Mouse (Mus musculus): Measurements from ENCODE around the gene Hoxa4. TPM values are rescaled to one million over a fixed set of nuclear protein-coding genes. Genes with fewer than 3 reads are reported as not detected.

Gene Hoxa4
- polyA plus RNA-seq, 1 experiment from 2014 or later, result not detected

GRCm38 (mm10) chr6:52164051-52164625 is 27.4 kb downstream of the Hoxa4 start:
- DNase-seq (ENCODE audit: low spot score), result peak; percentile 72
- Histone ChIP-seq H3K4me1 (replicated peaks; ENCODE audit: control insufficient read depth, insufficient read depth, low read length) (peaks cover 2% of the 10 kb centered on the region; the same call in 1 of the 2 replicates), H3K36me3 (ENCODE audit: control insufficient read depth, insufficient read depth, low read length) (no peaks in the 10 kb centered on the region), H3K27me3 (ENCODE audit: control insufficient read depth, insufficient read depth, low read length) (peaks cover 95% of the 10 kb centered on the region), H3K27ac (ENCODE audit: low read depth, low read length) (no peak overlapping the region), H3K9ac (ENCODE audit: low read length) (no peak overlapping the region), H3K4me2 (ENCODE audit: low read depth, low read length, severe bottlenecking) (no peak overlapping the region), H3K4me3 (ENCODE audit: low read depth, low read length) (no peak overlapping the region), H3K9me3 (ENCODE audit: control insufficient read depth, low read length) (no peaks in the 10 kb centered on the region)
- ATAC-seq (replicated peaks; ENCODE audit: low FRiP score), result no peak
- WGBS, result under 1% methylated on average over 39 of the region's 39 CpGs

- Histone ChIP-seq H3K4me3 (ENCODE audit: low read depth, low read length) (no peak overlapping the region), H3K27ac (ENCODE audit: low read depth, low read length) (no peak overlapping the region), H3K9me3 (ENCODE audit: control insufficient read depth, low read length) (no peaks in the 10 kb centered on the region), H3K27me3 (ENCODE audit: control insufficient read depth, insufficient read depth, low read length) (peaks cover 96% of the 10 kb centered on the region), H3K4me1 (replicated peaks; ENCODE audit: control insufficient read depth, insufficient read depth, low read length) (peaks cover 8% of the 10 kb centered on the region), H3K9ac (ENCODE audit: low read length) (no peak overlapping the region), H3K4me2 (ENCODE audit: low read depth, low read length, severe bottlenecking) (no peak overlapping the region), H3K36me3 (ENCODE audit: control insufficient read depth, insufficient read depth, low read length) (no peaks in the 10 kb centered on the region)
- 1% methylated on average over 17 of the region's 17 CpGs for WGBS
- no peak for ATAC-seq (replicated peaks; ENCODE audit: low FRiP score)
- DNase-seq (ENCODE audit: low spot score), result peak; percentile 65
Observed at GRCm38 (mm10) chr6:52163366-52164031, 28.1 kb downstream of the Hoxa4 start.

GRCm38 (mm10) chr6:52162611-52163365 is 28.8 kb downstream of the Hoxa4 start:
- Histone ChIP-seq H3K4me1 (replicated peaks; ENCODE audit: control insufficient read depth, insufficient read depth, low read length) (peaks cover 9% of the 10 kb centered on the region), H3K4me2 (ENCODE audit: low read depth, low read length, severe bottlenecking) (no peak overlapping the region), H3K27me3 (ENCODE audit: control insufficient read depth, insufficient read depth, low read length) (peaks cover 96% of the 10 kb centered on the region), H3K9me3 (ENCODE audit: control insufficient read depth, low read length) (no peaks in the 10 kb centered on the region), H3K36me3 (ENCODE audit: control insufficient read depth, insufficient read depth, low read length) (no peaks in the 10 kb centered on the region), H3K9ac (ENCODE audit: low read length) (no peak overlapping the region), H3K4me3 (ENCODE audit: low read depth, low read length) (no peak overlapping the region), H3K27ac (ENCODE audit: low read depth, low read length) (no peak overlapping the region)
- ATAC-seq (replicated peaks; ENCODE audit: low FRiP score) (no peak), DNase-seq (ENCODE audit: low spot score) (peak; percentile 60)
- whole genome bisulfite sequencing, result under 1% methylated on average over 14 of the region's 14 CpGs

GRCm38 (mm10) chr6:52162093-52162380 is 29.5 kb downstream of the Hoxa4 start:
- H3K27ac ChIP-seq (ENCODE audit: low read depth, low read length), result no peak overlapping the region
- no peak overlapping the region for H3K4me3 ChIP-seq (ENCODE audit: low read depth, low read length)
- no peak overlapping the region for H3K9ac ChIP-seq (ENCODE audit: low read length)
- peaks cover 96% of the 10 kb centered on the region for H3K27me3 ChIP-seq (ENCODE audit: control insufficient read depth, insufficient read depth, low read length)
- DNase-seq (ENCODE audit: low spot score) (no peak), ATAC-seq (replicated peaks; ENCODE audit: low FRiP score) (no peak)
- H3K9me3 ChIP-seq (ENCODE audit: control insufficient read depth, low read length), result no peaks in the 10 kb centered on the region
- peaks cover 9% of the 10 kb centered on the region for H3K4me1 ChIP-seq (replicated peaks; ENCODE audit: control insufficient read depth, insufficient read depth, low read length)
- H3K36me3 ChIP-seq (ENCODE audit: control insufficient read depth, insufficient read depth, low read length), result no peaks in the 10 kb centered on the region
- H3K4me2 ChIP-seq (ENCODE audit: low read depth, low read length, severe bottlenecking), result no peak overlapping the region
- WGBS, result 0% methylated on average over 1 of the region's 1 CpGs

- Histone ChIP-seq H3K9me3 (ENCODE audit: control insufficient read depth, low read length) (no peaks in the 10 kb centered on the region), H3K9ac (ENCODE audit: low read length) (no peak overlapping the region), H3K27me3 (ENCODE audit: control insufficient read depth, insufficient read depth, low read length) (peaks cover 96% of the 10 kb centered on the region), H3K36me3 (ENCODE audit: control insufficient read depth, insufficient read depth, low read length) (no peaks in the 10 kb centered on the region), H3K4me1 (replicated peaks; ENCODE audit: control insufficient read depth, insufficient read depth, low read length) (peaks cover 9% of the 10 kb centered on the region), H3K4me3 (ENCODE audit: low read depth, low read length) (no peak overlapping the region), H3K27ac (ENCODE audit: low read depth, low read length) (no peak overlapping the region), H3K4me2 (ENCODE audit: low read depth, low read length, severe bottlenecking) (no peak overlapping the region)
- WGBS, result 1% methylated on average over 8 of the region's 8 CpGs
- ATAC-seq (replicated peaks; ENCODE audit: low FRiP score), result no peak
- peak; percentile 52 for DNase-seq (ENCODE audit: low spot score)
Observed at GRCm38 (mm10) chr6:52161336-52162092, 30.0 kb downstream of the Hoxa4 start.

- peaks cover 96% of the 10 kb centered on the region for H3K27me3 ChIP-seq (ENCODE audit: control insufficient read depth, insufficient read depth, low read length)
- ATAC-seq (replicated peaks; ENCODE audit: low FRiP score), result no peak
- H3K9ac ChIP-seq (ENCODE audit: low read length), result no peak overlapping the region
- no peak overlapping the region for H3K27ac ChIP-seq (ENCODE audit: low read depth, low read length)
- peak; percentile 62 for DNase-seq (ENCODE audit: low spot score)
- no peaks in the 10 kb centered on the region for H3K9me3 ChIP-seq (ENCODE audit: control insufficient read depth, low read length)
- WGBS, result under 1% methylated on average over 30 of the region's 30 CpGs
- peaks cover 9% of the 10 kb centered on the region for H3K4me1 ChIP-seq (replicated peaks; ENCODE audit: control insufficient read depth, insufficient read depth, low read length)
- no peak overlapping the region for H3K4me3 ChIP-seq (ENCODE audit: low read depth, low read length)
- no peaks in the 10 kb centered on the region for H3K36me3 ChIP-seq (ENCODE audit: control insufficient read depth, insufficient read depth, low read length)
- no peak overlapping the region for H3K4me2 ChIP-seq (ENCODE audit: low read depth, low read length, severe bottlenecking)
Observed at GRCm38 (mm10) chr6:52160511-52161335, 30.8 kb downstream of the Hoxa4 start.

- DNase-seq (ENCODE audit: low spot score) (no peak), ATAC-seq (replicated peaks; ENCODE audit: low FRiP score) (no peak)
- H3K4me2 ChIP-seq (ENCODE audit: low read depth, low read length, severe bottlenecking), result no peak overlapping the region
- H3K9me3 ChIP-seq (ENCODE audit: control insufficient read depth, low read length), result no peaks in the 10 kb centered on the region
- no peak overlapping the region for H3K4me3 ChIP-seq (ENCODE audit: low read depth, low read length)
- H3K4me1 ChIP-seq (replicated peaks; ENCODE audit: control insufficient read depth, insufficient read depth, low read length), result peaks cover 9% of the 10 kb centered on the region
- H3K27ac ChIP-seq (ENCODE audit: low read depth, low read length), result no peak overlapping the region
- 1% methylated on average over 9 of the region's 9 CpGs for WGBS
- H3K9ac ChIP-seq (ENCODE audit: low read length), result no peak overlapping the region
- no peaks in the 10 kb centered on the region for H3K36me3 ChIP-seq (ENCODE audit: control insufficient read depth, insufficient read depth, low read length)
- peaks cover 96% of the 10 kb centered on the region for H3K27me3 ChIP-seq (ENCODE audit: control insufficient read depth, insufficient read depth, low read length)
Observed at GRCm38 (mm10) chr6:52159979-52160378, 31.6 kb downstream of the Hoxa4 start.

All from forebrain, embryonic 11.5 days (tissue).